Mouse (Mus musculus): ENCODE measurements around the gene Clta. TPM values are rescaled to one million over a fixed set of nuclear protein-coding genes. Genes with fewer than 3 reads are reported as not detected.
A peak's percentile ranks its signal among the peaks of the same experiment; 100 is the strongest.

Gene Clta
- polyA plus RNA-seq, 1 experiment from 2014 or later: 273 TPM

DNA sequence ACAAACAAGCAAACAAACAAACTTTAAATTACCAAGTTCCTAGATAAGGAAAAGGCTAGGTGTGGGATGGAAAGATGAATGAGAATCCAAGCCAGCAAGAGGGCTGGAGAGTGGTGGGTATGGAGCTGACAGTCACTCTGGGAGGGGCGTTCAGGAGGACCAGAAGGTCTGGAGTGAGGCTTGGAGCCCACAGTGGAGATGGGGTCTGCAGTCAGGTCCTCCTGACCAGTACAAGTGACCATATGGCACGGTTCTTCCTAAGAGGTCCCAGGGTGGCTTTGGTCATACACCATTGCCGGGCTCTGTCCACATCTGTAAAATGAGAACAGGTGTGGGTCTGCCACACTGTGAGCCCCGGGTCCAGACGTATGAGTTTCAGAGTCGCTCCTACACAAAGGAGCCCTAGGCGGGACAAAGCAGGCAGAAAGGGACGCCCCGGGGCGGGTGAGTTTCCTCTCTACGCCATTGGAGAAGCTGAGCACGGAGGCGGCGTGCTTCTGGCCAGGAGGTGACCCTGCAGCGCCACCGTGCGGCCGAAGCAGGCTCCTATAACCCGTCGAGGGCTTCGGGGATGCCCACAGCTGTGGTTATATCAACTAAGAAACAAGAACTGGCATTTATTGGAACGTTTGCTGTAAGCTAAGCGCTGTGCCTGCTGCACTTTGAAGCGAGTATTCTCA lies 22.1 kb upstream of the Clta start:
- peak overlapping the region; percentile 14; the same call in 1 of the 2 replicates for H3K4me3 ChIP-seq (ENCODE audit: low read depth, low read length)
- DNase-seq (ENCODE audit: low spot score) (peak; percentile 97), ATAC-seq (replicated peaks; ENCODE audit: insufficient number of reproducible peaks, low FRiP score, low TSS enrichment, low read depth) (peak; percentile 92)
- H3K9me3 ChIP-seq (replicated peaks; ENCODE audit: control insufficient read depth, low read length): no peaks in the 10 kb centered on the region
- no peak overlapping the region for H3K27ac ChIP-seq (replicated peaks; ENCODE audit: low read depth, low read length)
- WGBS: 4% methylated on average over 24 of the region's 24 CpGs
- peak overlapping the region; percentile 72 for H3K9ac ChIP-seq (replicated peaks; ENCODE audit: low read length)
- H3K36me3 ChIP-seq (replicated peaks; ENCODE audit: control insufficient read depth, insufficient read depth, low read depth, low read length): no peaks in the 10 kb centered on the region
- H3K4me1 ChIP-seq (ENCODE audit: control insufficient read depth, insufficient read depth, low read length): no peaks in the 10 kb centered on the region; the same call in 1 of the 2 replicates
- peak overlapping the region; percentile 45 for H3K4me2 ChIP-seq (ENCODE audit: low read depth, low read length)
- no peaks in the 10 kb centered on the region for H3K27me3 ChIP-seq (ENCODE audit: control insufficient read depth, insufficient read depth, low read length)

DNA sequence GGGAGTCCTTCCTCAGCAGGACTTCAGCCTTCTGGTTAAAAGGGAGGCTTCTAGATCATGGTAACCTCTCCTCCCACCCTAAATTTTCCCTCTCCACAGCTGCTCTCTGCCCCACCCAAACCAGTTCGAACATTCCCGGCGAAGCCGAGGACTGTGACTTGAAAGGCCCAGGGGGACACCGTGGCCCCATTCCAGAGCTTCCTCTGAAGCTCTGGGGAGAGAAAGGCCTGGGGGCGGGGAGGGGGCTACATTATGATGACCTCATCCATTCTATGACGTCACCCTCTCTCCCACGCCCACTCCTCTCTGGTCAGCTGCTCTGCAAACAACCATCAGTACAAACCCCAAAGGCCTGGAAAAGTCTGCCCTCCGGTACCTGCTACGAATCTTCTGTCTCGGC lies 21.1 kb upstream of the Clta start, which contains the start of gene Ccin:
TSS of gene Ccin (plus strand) at position 303 of the 400 bp plus-strand sequence.
- H3K36me3 ChIP-seq (replicated peaks; ENCODE audit: control insufficient read depth, insufficient read depth, low read depth, low read length): no peaks in the 10 kb centered on the region
- no peaks in the 10 kb centered on the region; the same call in 1 of the 2 replicates for H3K4me1 ChIP-seq (ENCODE audit: control insufficient read depth, insufficient read depth, low read length)
- WGBS: 79% methylated on average over 11 of the region's 11 CpGs
- DNase-seq (ENCODE audit: low spot score) (no peak), ATAC-seq (replicated peaks; ENCODE audit: insufficient number of reproducible peaks, low FRiP score, low TSS enrichment, low read depth) (no peak)
- no peaks in the 10 kb centered on the region for H3K27me3 ChIP-seq (ENCODE audit: control insufficient read depth, insufficient read depth, low read length)
- peak within 1 kb of the TSS; percentile 14; the same call in 1 of the 2 replicates for H3K4me3 ChIP-seq (ENCODE audit: low read depth, low read length)
- peak within 1 kb of the TSS; percentile 45 for H3K4me2 ChIP-seq (ENCODE audit: low read depth, low read length)
- H3K9ac ChIP-seq (replicated peaks; ENCODE audit: low read length): peak within 1 kb of the TSS; percentile 72
- no peaks in the 10 kb centered on the region for H3K9me3 ChIP-seq (replicated peaks; ENCODE audit: control insufficient read depth, low read length)
- H3K27ac ChIP-seq (replicated peaks; ENCODE audit: low read depth, low read length): no peak within 1 kb of the TSS

DNA sequence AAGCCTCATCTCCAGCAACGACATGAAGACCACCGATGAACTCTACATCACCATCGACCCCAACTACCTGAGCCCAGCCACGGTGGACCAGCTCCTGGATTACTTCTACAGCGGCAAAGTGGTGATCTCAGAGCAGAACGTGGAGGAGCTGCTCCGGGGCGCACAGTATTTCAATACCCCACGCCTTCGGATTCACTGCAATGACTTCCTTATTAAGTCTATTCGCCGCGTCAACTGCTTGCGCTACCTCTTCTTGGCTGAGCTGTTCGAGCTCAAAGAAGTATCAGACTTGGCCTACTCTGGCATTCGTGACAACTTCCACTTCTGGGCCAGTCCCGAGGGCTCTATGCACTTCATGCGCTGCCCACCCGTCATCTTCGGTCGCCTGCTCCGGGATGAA lies 20.5 kb upstream of the Clta start:
- Histone ChIP-seq H3K27me3 (ENCODE audit: control insufficient read depth, insufficient read depth, low read length) (no peaks in the 10 kb centered on the region), H3K27ac (replicated peaks; ENCODE audit: low read depth, low read length) (no peak overlapping the region), H3K9ac (replicated peaks; ENCODE audit: low read length) (no peak overlapping the region), H3K4me2 (ENCODE audit: low read depth, low read length) (no peak overlapping the region), H3K4me3 (ENCODE audit: low read depth, low read length) (no peak overlapping the region), H3K9me3 (replicated peaks; ENCODE audit: control insufficient read depth, low read length) (no peaks in the 10 kb centered on the region), H3K36me3 (replicated peaks; ENCODE audit: control insufficient read depth, insufficient read depth, low read depth, low read length) (no peaks in the 10 kb centered on the region), H3K4me1 (ENCODE audit: control insufficient read depth, insufficient read depth, low read length) (no peaks in the 10 kb centered on the region; the same call in 1 of the 2 replicates)
- no peak for ATAC-seq (replicated peaks; ENCODE audit: insufficient number of reproducible peaks, low FRiP score, low TSS enrichment, low read depth)
- DNase-seq (ENCODE audit: low spot score): no peak
- WGBS: 91% methylated on average over 22 of the region's 22 CpGs

DNA sequence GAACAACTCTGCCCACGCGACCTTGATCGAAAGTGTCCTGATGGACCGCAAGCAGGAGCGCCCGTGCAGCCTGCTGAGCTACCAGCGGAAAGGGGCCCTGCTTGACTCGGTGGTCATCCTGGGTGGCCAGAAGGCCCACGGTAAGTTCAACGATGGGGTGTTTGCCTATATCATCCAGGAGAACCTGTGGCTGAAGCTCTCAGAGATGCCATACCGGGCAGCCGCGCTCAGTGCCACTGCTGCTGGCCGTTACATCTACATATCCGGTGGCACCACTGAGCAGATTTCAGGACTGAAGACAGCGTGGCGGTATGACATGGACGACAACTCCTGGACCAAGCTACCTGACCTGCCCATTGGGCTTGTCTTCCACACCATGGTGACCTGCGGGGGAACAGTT lies 19.9 kb upstream of the Clta start:
- Histone ChIP-seq H3K4me1 (ENCODE audit: control insufficient read depth, insufficient read depth, low read length) (no peaks in the 10 kb centered on the region; the same call in 1 of the 2 replicates), H3K4me3 (ENCODE audit: low read depth, low read length) (no peak overlapping the region), H3K9ac (replicated peaks; ENCODE audit: low read length) (no peak overlapping the region), H3K9me3 (replicated peaks; ENCODE audit: control insufficient read depth, low read length) (no peaks in the 10 kb centered on the region), H3K4me2 (ENCODE audit: low read depth, low read length) (no peak overlapping the region), H3K27me3 (ENCODE audit: control insufficient read depth, insufficient read depth, low read length) (no peaks in the 10 kb centered on the region), H3K36me3 (replicated peaks; ENCODE audit: control insufficient read depth, insufficient read depth, low read depth, low read length) (no peaks in the 10 kb centered on the region), H3K27ac (replicated peaks; ENCODE audit: low read depth, low read length) (no peak overlapping the region)
- 92% methylated on average over 19 of the region's 19 CpGs for WGBS
- ATAC-seq (replicated peaks; ENCODE audit: insufficient number of reproducible peaks, low FRiP score, low TSS enrichment, low read depth): no peak
- no peak for DNase-seq (ENCODE audit: low spot score)

DNA sequence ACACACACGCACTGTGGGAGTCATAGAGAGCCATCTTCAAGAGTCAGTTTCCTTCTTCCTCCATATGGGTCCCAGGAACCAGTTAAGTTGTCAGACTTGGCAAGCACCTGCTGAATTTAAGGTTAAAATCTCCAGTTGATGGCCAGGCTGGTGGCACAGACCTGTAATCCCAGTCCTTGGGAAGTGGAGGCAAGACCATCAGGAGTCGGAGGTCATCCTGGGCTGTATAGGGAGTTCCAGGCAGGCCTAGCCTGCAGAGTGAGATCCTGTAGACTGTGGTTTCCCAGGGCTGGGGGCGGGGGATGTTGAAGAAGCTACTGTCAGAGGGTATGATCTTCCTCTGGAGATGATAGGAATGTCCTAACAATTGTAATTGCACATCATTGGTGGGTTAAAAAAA lies 15.3 kb upstream of the Clta start:
- H3K27me3 ChIP-seq (ENCODE audit: control insufficient read depth, insufficient read depth, low read length): no peaks in the 10 kb centered on the region
- H3K27ac ChIP-seq (replicated peaks; ENCODE audit: low read depth, low read length): no peak overlapping the region
- no peaks in the 10 kb centered on the region for H3K36me3 ChIP-seq (replicated peaks; ENCODE audit: control insufficient read depth, insufficient read depth, low read depth, low read length)
- H3K9ac ChIP-seq (replicated peaks; ENCODE audit: low read length): no peak overlapping the region
- H3K9me3 ChIP-seq (replicated peaks; ENCODE audit: control insufficient read depth, low read length): no peaks in the 10 kb centered on the region
- 85% methylated on average over 3 of the region's 3 CpGs for WGBS
- no peak overlapping the region for H3K4me2 ChIP-seq (ENCODE audit: low read depth, low read length)
- ATAC-seq (replicated peaks; ENCODE audit: insufficient number of reproducible peaks, low FRiP score, low TSS enrichment, low read depth): no peak
- no peak for DNase-seq (ENCODE audit: low spot score)
- no peak overlapping the region for H3K4me3 ChIP-seq (ENCODE audit: low read depth, low read length)
- H3K4me1 ChIP-seq (ENCODE audit: control insufficient read depth, insufficient read depth, low read length): no peaks in the 10 kb centered on the region

DNA sequence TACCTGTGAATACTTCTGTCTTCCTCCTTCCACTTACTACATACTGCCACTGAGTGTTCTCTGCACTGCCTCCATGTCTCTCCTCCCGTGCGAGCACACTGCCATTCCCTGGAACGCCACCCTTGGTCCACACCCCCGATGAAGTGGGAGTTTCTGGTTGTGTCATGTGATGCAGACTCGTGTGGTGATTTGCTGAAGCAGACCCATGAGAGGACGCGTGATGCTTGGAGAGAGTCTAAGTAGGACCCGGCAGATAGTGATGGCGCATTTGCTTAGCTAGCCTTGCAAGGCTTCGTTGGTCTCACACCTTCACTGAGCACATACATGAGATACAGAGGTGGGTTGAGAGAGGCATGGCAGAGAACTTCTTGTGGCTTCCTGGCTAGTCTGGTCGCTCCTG lies 11.2 kb upstream of the Clta start:
- H3K27me3 ChIP-seq (ENCODE audit: control insufficient read depth, insufficient read depth, low read length): no peaks in the 10 kb centered on the region
- H3K4me1 ChIP-seq (ENCODE audit: control insufficient read depth, insufficient read depth, low read length): no peaks in the 10 kb centered on the region
- 92% methylated on average over 11 of the region's 11 CpGs for WGBS
- no peaks in the 10 kb centered on the region for H3K36me3 ChIP-seq (replicated peaks; ENCODE audit: control insufficient read depth, insufficient read depth, low read depth, low read length)
- H3K4me2 ChIP-seq (ENCODE audit: low read depth, low read length): no peak overlapping the region
- no peak overlapping the region for H3K9ac ChIP-seq (replicated peaks; ENCODE audit: low read length)
- ATAC-seq (replicated peaks; ENCODE audit: insufficient number of reproducible peaks, low FRiP score, low TSS enrichment, low read depth) (no peak), DNase-seq (ENCODE audit: low spot score) (no peak)
- no peaks in the 10 kb centered on the region for H3K9me3 ChIP-seq (replicated peaks; ENCODE audit: control insufficient read depth, low read length)
- H3K27ac ChIP-seq (replicated peaks; ENCODE audit: low read depth, low read length): no peak overlapping the region
- H3K4me3 ChIP-seq (ENCODE audit: low read depth, low read length): no peak overlapping the region

DNA sequence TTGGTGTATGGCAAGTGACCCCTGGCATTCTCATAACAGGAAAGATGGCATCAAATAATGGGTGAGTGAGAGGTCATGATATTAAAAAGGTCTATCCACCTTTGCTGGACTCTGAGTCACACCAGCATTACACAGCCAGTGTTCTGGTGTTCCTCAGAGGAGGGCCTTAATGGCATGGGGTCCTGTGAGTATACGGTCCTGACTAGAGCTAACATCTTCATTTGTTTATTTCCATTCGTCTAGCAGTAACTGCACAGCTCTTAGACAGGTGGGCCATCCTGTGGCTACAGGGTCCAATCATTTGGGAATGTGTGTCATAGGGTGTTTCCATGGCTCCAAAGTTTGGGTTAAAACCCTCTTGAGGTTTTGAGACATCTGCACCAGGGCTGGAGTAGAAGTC lies 9.9 kb upstream of the Clta start:
- no peak overlapping the region for H3K4me3 ChIP-seq (ENCODE audit: low read depth, low read length)
- no peak overlapping the region for H3K9ac ChIP-seq (replicated peaks; ENCODE audit: low read length)
- H3K27ac ChIP-seq (replicated peaks; ENCODE audit: low read depth, low read length): no peak overlapping the region
- 77% methylated on average over 2 of the region's 2 CpGs for WGBS
- no peaks in the 10 kb centered on the region for H3K27me3 ChIP-seq (ENCODE audit: control insufficient read depth, insufficient read depth, low read length)
- H3K36me3 ChIP-seq (replicated peaks; ENCODE audit: control insufficient read depth, insufficient read depth, low read depth, low read length): no peaks in the 10 kb centered on the region
- H3K9me3 ChIP-seq (replicated peaks; ENCODE audit: control insufficient read depth, low read length): no peaks in the 10 kb centered on the region
- H3K4me2 ChIP-seq (ENCODE audit: low read depth, low read length): no peak overlapping the region
- no peak for ATAC-seq (replicated peaks; ENCODE audit: insufficient number of reproducible peaks, low FRiP score, low TSS enrichment, low read depth)
- no peaks in the 10 kb centered on the region for H3K4me1 ChIP-seq (ENCODE audit: control insufficient read depth, insufficient read depth, low read length)
- no peak for DNase-seq (ENCODE audit: low spot score)

DNA sequence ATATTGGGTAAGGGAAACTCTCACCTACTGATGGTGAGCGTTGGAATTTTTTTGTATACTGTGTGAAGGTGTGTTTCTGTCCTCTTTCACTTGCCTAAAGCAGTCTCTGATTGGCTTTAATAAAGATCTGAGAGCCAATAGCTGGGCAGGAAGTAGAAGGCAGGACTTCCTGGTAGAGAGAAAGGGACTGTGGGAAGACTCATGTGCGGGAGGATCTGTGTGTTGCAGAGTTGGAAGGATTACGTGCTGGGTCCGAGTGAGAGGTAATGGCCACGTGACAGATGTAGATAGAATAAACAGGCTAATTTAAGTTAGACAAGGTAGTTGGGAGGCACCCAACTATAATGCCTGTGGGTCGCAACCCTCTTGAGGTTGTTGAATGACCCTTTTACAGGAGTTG lies 630 bp upstream of the Clta start:
- no peak overlapping the region for H3K4me3 ChIP-seq (ENCODE audit: low read depth, low read length)
- no peak for ATAC-seq (replicated peaks; ENCODE audit: insufficient number of reproducible peaks, low FRiP score, low TSS enrichment, low read depth)
- DNase-seq (ENCODE audit: low spot score): no peak
- H3K4me1 ChIP-seq (ENCODE audit: control insufficient read depth, insufficient read depth, low read length): no peaks in the 10 kb centered on the region
- 86% methylated on average over 6 of the region's 6 CpGs for WGBS
- no peaks in the 10 kb centered on the region for H3K36me3 ChIP-seq (replicated peaks; ENCODE audit: control insufficient read depth, insufficient read depth, low read depth, low read length)
- H3K9me3 ChIP-seq (replicated peaks; ENCODE audit: control insufficient read depth, low read length): no peaks in the 10 kb centered on the region
- no peak overlapping the region for H3K4me2 ChIP-seq (ENCODE audit: low read depth, low read length)
- no peak overlapping the region for H3K27ac ChIP-seq (replicated peaks; ENCODE audit: low read depth, low read length)
- H3K27me3 ChIP-seq (ENCODE audit: control insufficient read depth, insufficient read depth, low read length): no peaks in the 10 kb centered on the region
- H3K9ac ChIP-seq (replicated peaks; ENCODE audit: low read length): no peak overlapping the region
